Mouse (Mus musculus): ENCODE data around the gene Slc9a2. TPM values are rescaled to one million over a fixed set of nuclear protein-coding genes. Genes with fewer than 3 reads are reported as not detected.
A peak's percentile ranks its signal among the peaks of the same experiment; 100 is the strongest.
"Not testable (repeated sequence)": the region's sequence is repeated elsewhere in the genome, so short reads cannot be mapped to it uniquely, and the experiment has no call there.

Gene Slc9a2
- polyA plus RNA-seq, 1 experiment from 2014 or later: 0.13 TPM

GRCm38 (mm10) chr1:40714950-40715349 is 34.6 kb downstream of the Slc9a2 start:
- POLR2A ChIA-PET: no interaction called here
- no peak for TF ChIP-seq CTCF (IDR thresholded peaks at IDR 0.05)
- in situ Hi-C loops (cut with MboI; ENCODE audit: low pct_unique_long_range_greater_than_20kb): no loop called here
- no peak for DNase-seq (ENCODE audit: low read depth, low spot score)
- no peak for ATAC-seq
- CTCF ChIA-PET: no interaction called here
- H3K27me3 ChIP-seq: peaks cover 11% of the 10 kb centered on the region

GRCm38 (mm10) chr1:40726051-40726450 is 45.7 kb downstream of the Slc9a2 start:
- CTCF ChIA-PET: no interaction called here
- DNase-seq (ENCODE audit: low read depth, low spot score): no peak
- ATAC-seq: no peak
- H3K27me3 ChIP-seq: peaks cover 19% of the 10 kb centered on the region
- in situ Hi-C loops (cut with MboI; ENCODE audit: low pct_unique_long_range_greater_than_20kb): no loop called here
- POLR2A ChIA-PET: no interaction called here
- TF ChIP-seq CTCF (IDR thresholded peaks at IDR 0.05): no peak

GRCm38 (mm10) chr1:40727404-40727803 is 47.0 kb downstream of the Slc9a2 start:
- ChIA-PET CTCF (no interaction called here), POLR2A (no interaction called here)
- in situ Hi-C loops (cut with MboI; ENCODE audit: low pct_unique_long_range_greater_than_20kb): no loop called here
- DNase-seq (ENCODE audit: low read depth, low spot score): no peak
- peaks cover 19% of the 10 kb centered on the region for H3K27me3 ChIP-seq
- no peak for TF ChIP-seq CTCF (IDR thresholded peaks at IDR 0.05)
- ATAC-seq: no peak

- in situ Hi-C loops (cut with MboI; ENCODE audit: low pct_unique_long_range_greater_than_20kb): no loop called here
- ATAC-seq: no peak
Measured at GRCm38 (mm10) chr1:40728636-40729035, 48.3 kb downstream of the Slc9a2 start.

GRCm38 (mm10) chr1:40737671-40738070 is 57.3 kb downstream of the Slc9a2 start:
- in situ Hi-C loops (cut with MboI; ENCODE audit: low pct_unique_long_range_greater_than_20kb): no loop called here
- no peak for TF ChIP-seq CTCF (IDR thresholded peaks at IDR 0.05)
- CTCF ChIA-PET: no interaction called here
- ATAC-seq (no peak), DNase-seq (ENCODE audit: low read depth, low spot score) (no peak)
- peaks cover 8% of the 10 kb centered on the region for H3K27me3 ChIP-seq
- POLR2A ChIA-PET: no interaction called here

More at GRCm38 (mm10) chr1:40728636-40729035, 48.3 kb downstream of the Slc9a2 start:
- no peak for DNase-seq (ENCODE audit: low read depth, low spot score)
- CTCF ChIA-PET: no interaction called here
- TF ChIP-seq CTCF (IDR thresholded peaks at IDR 0.05): no peak
- POLR2A ChIA-PET: no interaction called here
- peaks cover 19% of the 10 kb centered on the region for H3K27me3 ChIP-seq

GRCm38 (mm10) chr1:40738246-40738645 is 57.9 kb downstream of the Slc9a2 start:
- in situ Hi-C loops (cut with MboI; ENCODE audit: low pct_unique_long_range_greater_than_20kb); DNase-seq (ENCODE audit: low read depth, low spot score); ATAC-seq; H3K27me3 ChIP-seq; CTCF ChIA-PET: not testable (repeated sequence)
- POLR2A ChIA-PET: interaction anchor here (0.6 kb wide), 1 partner anchor 53 kb away, joined by 4 read pairs; no protein-coding TSS in a partner anchor

GRCm38 (mm10) chr1:40740739-40741138 is 60.4 kb downstream of the Slc9a2 start:
- ATAC-seq: no peak
- DNase-seq (ENCODE audit: low read depth, low spot score): no peak
- in situ Hi-C loops (cut with MboI; ENCODE audit: low pct_unique_long_range_greater_than_20kb): no loop called here
- peaks cover 12% of the 10 kb centered on the region for H3K27me3 ChIP-seq
- ChIA-PET CTCF (interaction anchor here (0.9 to 1.1 kb wide), 3 partner anchors 9 to 49 kb away, joined by 3 read pairs; no protein-coding TSS in a partner anchor), POLR2A (no interaction called here)
- no peak for TF ChIP-seq CTCF (IDR thresholded peaks at IDR 0.05)

GRCm38 (mm10) chr1:40746089-40746488 is 65.7 kb downstream of the Slc9a2 start:
- DNase-seq (ENCODE audit: low read depth, low spot score) (no peak), ATAC-seq (no peak)
- ChIA-PET CTCF (no interaction called here), POLR2A (no interaction called here)
- peaks cover 12% of the 10 kb centered on the region for H3K27me3 ChIP-seq
- TF ChIP-seq CTCF (IDR thresholded peaks at IDR 0.05): no peak
- in situ Hi-C loops (cut with MboI; ENCODE audit: low pct_unique_long_range_greater_than_20kb): no loop called here

GRCm38 (mm10) chr1:40759751-40760445 is 79.5 kb downstream of the Slc9a2 start:
- DNase-seq (ENCODE audit: low read depth, low spot score) (no peak), ATAC-seq (no peak)
- in situ Hi-C loops (cut with MboI; ENCODE audit: low pct_unique_long_range_greater_than_20kb): loop anchor here (10.0 kb wide), 1 partner anchor 175 kb away; the partner anchor contains the start of gene Slc9a4
- ChIA-PET POLR2A (no interaction called here), CTCF (interaction anchor here (0.7 kb wide), 1 partner anchor 9 kb away, joined by 3 read pairs; no protein-coding TSS in a partner anchor)
- H3K27me3 ChIP-seq: peaks cover 27% of the 10 kb centered on the region
- no peak for TF ChIP-seq CTCF (IDR thresholded peaks at IDR 0.05)

- DNase-seq (ENCODE audit: low read depth, low spot score) (no peak), ATAC-seq (no peak)
Measured at GRCm38 (mm10) chr1:40764042-40764441, 83.7 kb downstream of the Slc9a2 start.

GRCm38 (mm10) chr1:40764701-40765275 is 84.4 kb downstream of the Slc9a2 start:
- no peak for ATAC-seq
- TF ChIP-seq CTCF (IDR thresholded peaks at IDR 0.05): no peak
- POLR2A ChIA-PET: no interaction called here
- in situ Hi-C loops (cut with MboI; ENCODE audit: low pct_unique_long_range_greater_than_20kb): loop anchor here (10.0 kb wide), 1 partner anchor 180 kb away; the partner anchor contains the start of gene Slc9a4
- CTCF ChIA-PET: interaction anchor here (0.8 to 2.5 kb wide), 3 partner anchors 9 to 11 kb away, joined by 3 to 7 read pairs (median 5); no protein-coding TSS in a partner anchor
- H3K27me3 ChIP-seq: no peaks in the 10 kb centered on the region
- no peak for DNase-seq (ENCODE audit: low read depth, low spot score)

More at GRCm38 (mm10) chr1:40764042-40764441, 83.7 kb downstream of the Slc9a2 start:
- TF ChIP-seq CTCF (IDR thresholded peaks at IDR 0.05): peak; percentile 36
- CTCF ChIA-PET: interaction anchor here (0.8 to 2.5 kb wide), 3 partner anchors 8 to 12 kb away, joined by 3 to 7 read pairs (median 5); no protein-coding TSS in a partner anchor
- POLR2A ChIA-PET: interaction anchor here (0.7 to 0.9 kb wide), 2 partner anchors 11 to 106 kb away, joined by 3 read pairs; no protein-coding TSS in a partner anchor
- H3K27me3 ChIP-seq: no peaks in the 10 kb centered on the region
- in situ Hi-C loops (cut with MboI; ENCODE audit: low pct_unique_long_range_greater_than_20kb): loop anchor here (10.0 kb wide), 1 partner anchor 179 kb away; the partner anchor contains the start of gene Slc9a4

Data from Patski (cell line).